Mouse (Mus musculus) intestine, embryonic 15.5 days (tissue): ENCODE data around the gene Gpt2. TPM values are rescaled to one million over a fixed set of nuclear protein-coding genes. Genes with fewer than 3 reads are reported as not detected.

ENCODE experiments used
- ATAC-seq: fragments of 200-750 bp; cut with Nextera tagmentation; 2 replicates; pipeline ENCODE4 v1.8.0; 2017; ENCODE audit warnings: moderate TSS enrichment, moderate library complexity
- H3K27ac ChIP-seq: fragments of 300-500 bp; sonication (generic); 2 replicates; pipeline ENCODE4 v1.5.1; 2015; ENCODE audit warnings: mild to moderate bottlenecking, inconsistent platforms
- H3K27me3 ChIP-seq: fragments of 300-500 bp; sonication (generic); replicated peaks from 2 replicates; pipeline ENCODE4 v1.6.1; 2015; ENCODE audit warnings: inconsistent platforms
- H3K36me3 ChIP-seq: fragments of 300-500 bp; sonication (generic); 2 replicates; pipeline ENCODE4 v1.6.1; 2015; ENCODE audit warnings: inconsistent platforms
- H3K4me1 ChIP-seq: fragments of 300-500 bp; sonication (generic); replicated peaks from 2 replicates; pipeline ENCODE4 v1.6.1; 2015; ENCODE audit warnings: inconsistent platforms
- H3K4me2 ChIP-seq: fragments of 300-500 bp; sonication (generic); replicated peaks from 2 replicates; pipeline ENCODE4 v1.6.1; 2015; ENCODE audit warnings: mild to moderate bottlenecking, inconsistent platforms
- H3K4me3 ChIP-seq: fragments of 300-500 bp; sonication (generic); replicated peaks from 2 replicates; pipeline ENCODE4 v1.5.1; 2015; ENCODE audit warnings: inconsistent platforms
- H3K9ac ChIP-seq: fragments of 300-500 bp; sonication (generic); 2 replicates; pipeline ENCODE4 v1.6.1; 2015; ENCODE audit warnings: inconsistent platforms
- H3K9me3 ChIP-seq: fragments of 300-500 bp; sonication (generic); 2 replicates; pipeline ENCODE4 v1.6.1; 2016; ENCODE audit warnings: inconsistent platforms
- WGBS: fragments of 180-500 bp; shearing (Covaris S2); methylation state at CpG from one replicate; pipeline ENCODE4 v1.1.7; 2015; 5-methylcytosine and 5-hydroxymethylcytosine counted together
- polyA plus RNA-seq: library from polyadenylated mRNA; unstranded; fragments of >200 nt; fragmentation: Nextera tagmentation; extraction: Ambion mirVana; gene quantifications from 2 replicates; pipeline ENCODE4 v1.2.1, GENCODE M21; 2015

Gpt2 gene
- polyA plus RNA-seq, 1 experiment from 2014 or later: 17.0 TPM

DNA sequence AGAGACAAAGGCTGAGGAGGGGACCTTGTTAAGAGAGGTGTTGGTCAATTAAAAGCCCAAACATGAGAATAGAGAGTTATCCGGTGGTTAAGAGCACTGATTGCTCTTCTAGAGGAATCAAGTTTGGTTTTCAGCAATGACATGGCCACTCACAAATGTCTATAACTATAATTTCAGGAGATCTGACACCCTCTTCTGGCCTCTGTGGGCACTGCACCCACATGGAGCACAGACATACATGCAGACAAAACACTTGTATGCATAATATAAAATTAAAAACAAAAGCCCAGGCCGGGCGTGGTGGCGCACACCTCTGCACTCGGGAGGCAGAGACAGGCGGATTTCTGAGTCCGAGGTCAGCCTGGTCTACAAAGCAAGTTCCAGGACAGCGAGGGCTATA, 2.8 kb upstream of the Gpt2 start:
- no peak for ATAC-seq
- 95% methylated on average over 8 of the region's 8 CpGs for WGBS

DNA sequence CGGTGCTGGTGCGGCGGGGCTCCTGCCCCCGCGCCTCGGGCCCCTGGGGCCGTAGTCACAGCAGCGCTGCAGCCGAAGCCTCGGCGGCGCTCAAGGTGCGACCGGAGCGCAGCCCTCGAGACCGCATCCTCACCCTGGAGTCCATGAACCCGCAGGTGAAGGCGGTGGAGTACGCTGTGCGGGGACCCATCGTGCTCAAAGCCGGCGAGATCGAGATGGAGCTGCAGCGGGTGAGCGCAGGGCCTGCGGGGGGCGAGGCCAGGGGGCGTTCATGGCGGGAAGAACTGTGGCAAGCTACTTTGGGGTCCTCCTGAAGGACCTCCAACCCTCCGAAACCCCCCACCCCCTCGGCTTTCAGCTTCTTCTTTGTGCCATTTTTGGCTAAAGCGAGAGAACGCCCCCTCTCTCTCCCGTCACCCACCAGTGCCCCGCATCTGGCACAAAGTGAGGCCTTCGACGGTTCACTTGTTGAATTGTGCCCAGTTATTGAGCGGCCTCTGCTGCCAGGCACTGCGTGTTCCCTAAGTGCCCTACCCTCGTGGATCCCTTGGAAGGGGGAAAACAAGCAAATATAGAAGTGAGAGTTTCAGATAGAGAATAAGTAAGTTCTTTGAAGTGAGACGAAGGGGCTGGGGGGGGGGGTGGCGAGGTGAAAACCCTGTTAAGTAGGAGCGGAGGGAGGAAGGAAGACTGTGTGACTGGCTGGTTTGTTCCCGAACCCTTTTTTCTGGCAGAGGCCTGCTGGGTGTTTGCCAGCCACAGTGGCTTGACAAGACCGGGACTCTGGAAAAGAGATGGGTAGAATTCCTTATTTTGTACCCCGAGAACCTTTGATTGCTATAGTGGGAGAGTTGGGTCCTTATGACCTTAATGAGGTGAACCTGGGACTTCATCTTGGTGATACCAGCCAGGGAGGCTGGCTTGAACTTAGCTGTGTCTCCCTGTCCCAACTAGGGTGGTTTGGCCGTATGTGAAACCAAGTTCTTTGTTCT, 860 bp downstream of the Gpt2 start:
- H3K4me3 ChIP-seq: peak overlapping the region; percentile 79
- WGBS: 9% methylated on average over 48 of the region's 49 CpGs
- ATAC-seq: peak; percentile 24
- peak overlapping the region; percentile 75 for H3K9ac ChIP-seq
- peak overlapping the region; percentile 98 for H3K4me2 ChIP-seq
- no peak overlapping the region for H3K27ac ChIP-seq
- no peaks in the 10 kb centered on the region for H3K36me3 ChIP-seq
- no peaks in the 10 kb centered on the region for H3K9me3 ChIP-seq
- 0 out of 2 replicates have a peak, but pooled peaks cover 6% of the 10 kb centered on the region for H3K4me1 ChIP-seq
- H3K27me3 ChIP-seq: no peaks in the 10 kb centered on the region

More for the DNA sequence above, 2.8 kb upstream of the Gpt2 start:
- Histone ChIP-seq H3K9ac (no peak overlapping the region), H3K4me2 (no peak overlapping the region), H3K27me3 (no peaks in the 10 kb centered on the region), H3K27ac (no peak overlapping the region), H3K4me3 (no peak overlapping the region), H3K4me1 (0 out of 2 replicates have a peak, but pooled peaks cover 6% of the 10 kb centered on the region), H3K9me3 (no peaks in the 10 kb centered on the region), H3K36me3 (no peaks in the 10 kb centered on the region)

DNA sequence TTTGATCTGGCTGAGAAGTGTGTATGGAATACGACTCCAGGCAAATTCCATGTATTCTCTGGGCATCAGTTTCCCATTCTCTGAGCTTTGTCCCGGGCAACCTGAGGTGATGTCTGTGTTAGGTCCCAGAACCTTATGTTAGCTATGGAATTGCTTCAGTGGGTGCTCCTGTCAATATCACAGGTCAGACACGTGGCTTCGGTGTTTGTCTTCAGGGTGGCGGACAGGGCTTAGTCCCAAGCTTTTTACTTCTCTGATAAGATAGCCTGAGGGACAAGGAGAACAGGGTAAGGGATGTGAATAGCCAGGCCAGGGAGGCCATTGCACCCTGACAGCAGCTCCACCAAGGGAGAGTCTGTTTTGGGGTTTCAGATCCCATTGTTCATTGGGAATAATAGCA, 3.7 kb downstream of the Gpt2 start:
- H3K4me2 ChIP-seq: no peak overlapping the region
- no peak for ATAC-seq
- no peak overlapping the region for H3K4me3 ChIP-seq
- 0 out of 2 replicates have a peak, but pooled peaks cover 11% of the 10 kb centered on the region for H3K4me1 ChIP-seq
- H3K27ac ChIP-seq: no peak overlapping the region
- no peaks in the 10 kb centered on the region for H3K27me3 ChIP-seq
- H3K9ac ChIP-seq: no peak overlapping the region
- no peaks in the 10 kb centered on the region for H3K36me3 ChIP-seq
- WGBS: 73% methylated on average over 5 of the region's 5 CpGs
- no peaks in the 10 kb centered on the region for H3K9me3 ChIP-seq

DNA sequence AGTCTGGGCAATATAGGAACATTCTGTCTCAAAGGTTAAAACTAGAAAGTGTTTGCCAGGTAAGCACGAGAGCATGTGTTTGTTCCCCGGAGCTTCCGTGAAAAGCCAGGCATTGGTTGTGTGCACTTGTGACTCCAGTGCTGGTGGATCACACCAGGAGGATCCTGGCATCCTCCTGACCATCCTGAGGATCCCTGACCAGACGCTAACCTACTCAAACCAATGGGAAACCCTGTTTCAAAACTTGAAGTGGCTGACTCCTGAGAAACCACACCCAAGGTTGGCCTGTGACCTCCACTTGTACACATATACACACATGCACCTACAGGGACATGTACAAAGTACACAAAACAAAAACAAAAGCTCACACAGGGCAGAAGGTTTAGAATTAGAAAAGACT, 4.4 kb downstream of the Gpt2 start:
- no peak overlapping the region for H3K9ac ChIP-seq
- no peaks in the 10 kb centered on the region for H3K27me3 ChIP-seq
- H3K9me3 ChIP-seq: no peaks in the 10 kb centered on the region
- H3K4me3 ChIP-seq: no peak overlapping the region
- H3K27ac ChIP-seq: peak overlapping the region; percentile 22; the same call in 1 of the 2 replicates
- H3K36me3 ChIP-seq: no peaks in the 10 kb centered on the region
- no peak for ATAC-seq
- WGBS: 68% methylated on average over 4 of the region's 4 CpGs
- 0 out of 2 replicates have a peak, but pooled peaks cover 11% of the 10 kb centered on the region for H3K4me1 ChIP-seq
- no peak overlapping the region for H3K4me2 ChIP-seq

DNA sequence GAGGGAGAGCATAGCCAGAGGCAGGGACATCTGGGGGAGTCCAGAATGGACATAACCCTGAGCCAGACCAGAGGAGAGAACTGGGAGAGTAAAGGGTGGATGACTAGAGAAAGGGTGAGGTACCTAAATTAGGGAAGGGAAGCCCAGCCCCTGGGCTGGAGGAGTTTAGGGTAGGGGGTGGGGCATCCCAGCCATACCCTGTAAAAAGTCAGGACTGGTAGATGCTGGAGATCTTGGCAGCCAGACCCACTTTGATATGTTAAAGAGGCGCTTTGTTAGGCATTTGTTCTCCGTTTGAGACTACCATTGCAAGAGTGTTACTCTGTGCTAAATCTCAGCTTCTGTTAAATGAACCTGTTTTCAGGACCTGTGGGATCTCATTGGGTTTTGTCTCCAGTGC, 6.2 kb downstream of the Gpt2 start:
- no peak for ATAC-seq
- Histone ChIP-seq H3K4me1 (0 out of 2 replicates have a peak, but pooled peaks cover 6% of the 10 kb centered on the region), H3K4me3 (no peak overlapping the region), H3K27ac (no peak overlapping the region), H3K9me3 (no peaks in the 10 kb centered on the region), H3K4me2 (no peak overlapping the region), H3K27me3 (no peaks in the 10 kb centered on the region), H3K9ac (no peak overlapping the region), H3K36me3 (no peaks in the 10 kb centered on the region)
- 51% methylated on average over 2 of the region's 2 CpGs for WGBS

DNA sequence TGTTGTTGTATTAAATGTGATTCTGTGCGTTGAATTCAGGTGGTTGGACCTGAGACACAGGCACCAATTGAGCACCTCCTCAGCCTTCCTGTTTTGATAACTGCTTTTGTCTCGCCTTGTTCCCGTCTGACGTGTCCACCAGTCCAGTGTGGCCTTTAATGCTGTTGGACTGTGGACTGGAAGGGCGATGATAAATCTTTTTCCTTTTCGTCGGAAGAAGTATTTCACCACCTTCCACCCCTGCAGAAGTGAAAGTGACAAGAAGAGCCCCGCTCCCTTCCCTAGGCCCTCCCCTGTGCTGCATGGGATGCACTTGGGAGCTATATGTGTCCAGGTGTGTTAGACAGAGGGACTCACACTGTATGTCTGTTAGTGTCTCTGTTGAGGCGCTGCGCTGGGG, 8.1 kb downstream of the Gpt2 start:
- Histone ChIP-seq H3K4me2 (no peak overlapping the region), H3K27ac (no peak overlapping the region), H3K9me3 (no peaks in the 10 kb centered on the region), H3K4me3 (no peak overlapping the region), H3K4me1 (0 out of 2 replicates have a peak, but pooled peaks cover 6% of the 10 kb centered on the region), H3K27me3 (no peaks in the 10 kb centered on the region), H3K9ac (no peak overlapping the region), H3K36me3 (no peaks in the 10 kb centered on the region)
- 75% methylated on average over 10 of the region's 10 CpGs for WGBS
- no peak for ATAC-seq

DNA sequence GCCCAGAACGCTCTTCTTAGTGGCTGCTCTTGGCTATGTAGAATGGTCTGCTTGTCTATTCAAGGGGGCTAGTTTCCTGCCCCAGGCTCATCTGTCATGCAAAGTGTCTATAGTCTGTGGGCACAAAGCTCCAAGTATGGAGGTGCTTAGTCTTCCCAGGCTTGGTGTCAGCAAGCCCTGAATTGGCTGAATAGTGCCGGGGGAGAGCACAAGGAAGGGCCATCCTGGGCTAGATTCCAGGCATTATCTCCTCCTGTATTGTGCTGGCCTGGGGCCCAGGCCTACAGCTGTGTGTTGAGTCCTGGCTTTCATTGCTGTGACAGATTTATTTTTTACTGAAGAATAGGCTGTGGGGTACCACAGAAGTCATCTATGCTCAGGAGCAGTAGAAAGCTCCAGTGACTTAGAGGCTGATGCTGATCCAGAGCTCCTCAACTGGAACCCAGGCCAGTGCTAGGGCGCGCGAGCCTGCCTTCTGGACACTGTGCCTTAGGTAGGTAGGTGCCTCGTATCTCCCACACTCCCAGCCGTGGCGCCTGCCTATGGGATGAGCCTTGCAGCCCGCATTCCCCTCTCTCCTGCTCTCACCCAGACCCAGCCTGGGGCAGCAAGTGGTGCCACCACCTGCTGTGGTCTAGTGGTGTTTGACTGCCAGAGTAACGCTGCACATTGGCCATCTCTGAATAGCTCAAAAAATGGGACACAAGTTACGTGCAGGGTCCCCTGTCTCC, 8.7 kb downstream of the Gpt2 start:
- ATAC-seq: no peak
- H3K4me1 ChIP-seq: 0 out of 2 replicates have a peak, but pooled peaks cover 6% of the 10 kb centered on the region
- H3K9ac ChIP-seq: no peak overlapping the region
- H3K27me3 ChIP-seq: no peaks in the 10 kb centered on the region
- no peaks in the 10 kb centered on the region for H3K36me3 ChIP-seq
- WGBS: 84% methylated on average over 11 of the region's 11 CpGs
- H3K4me3 ChIP-seq: no peak overlapping the region
- no peak overlapping the region for H3K27ac ChIP-seq
- no peak overlapping the region for H3K4me2 ChIP-seq
- H3K9me3 ChIP-seq: no peaks in the 10 kb centered on the region

DNA sequence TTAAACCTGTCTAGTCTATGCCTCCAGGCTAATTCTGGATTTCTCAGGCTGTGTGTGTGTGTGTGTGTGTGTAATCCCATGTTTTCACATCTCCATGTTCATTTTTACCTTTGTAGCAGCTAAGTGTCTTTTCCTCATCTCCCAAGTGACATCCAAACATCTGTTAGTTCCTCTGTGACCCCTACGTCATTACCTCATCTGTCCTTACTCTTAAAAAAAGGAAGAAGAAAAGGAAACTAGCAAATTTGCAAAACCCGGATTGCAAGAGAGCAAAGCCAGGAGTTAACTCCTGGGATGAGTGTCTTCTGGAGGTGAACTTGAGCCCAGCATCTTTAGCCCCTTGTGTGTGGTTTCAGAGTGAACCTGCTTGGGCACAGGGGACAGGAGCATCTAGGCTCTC, 10.0 kb downstream of the Gpt2 start:
- WGBS: 81% methylated on average over 2 of the region's 2 CpGs
- Histone ChIP-seq H3K27me3 (no peaks in the 10 kb centered on the region), H3K4me2 (no peak overlapping the region), H3K27ac (no peak overlapping the region), H3K4me3 (no peak overlapping the region), H3K9me3 (no peaks in the 10 kb centered on the region), H3K9ac (no peak overlapping the region), H3K4me1 (peaks cover 9% of the 10 kb centered on the region; the same call in 1 of the 2 replicates), H3K36me3 (no peaks in the 10 kb centered on the region)
- no peak for ATAC-seq

DNA sequence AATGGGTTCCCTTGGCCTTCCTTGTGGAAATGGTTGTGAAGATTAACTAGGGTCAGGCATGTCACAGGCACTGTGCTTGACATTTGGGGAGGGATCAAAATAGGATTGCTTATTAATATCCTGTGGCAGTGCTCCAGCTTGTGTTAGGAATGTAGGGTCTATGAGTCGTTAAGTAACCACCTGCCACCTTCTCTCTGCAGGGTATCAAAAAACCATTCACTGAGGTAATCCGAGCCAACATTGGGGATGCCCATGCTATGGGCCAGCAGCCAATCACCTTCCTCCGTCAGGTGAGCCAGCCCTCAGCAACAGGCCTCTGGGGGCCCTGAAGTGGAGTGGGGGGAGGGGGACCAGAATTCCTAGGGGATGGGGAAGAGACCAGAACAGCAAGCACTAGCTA, 10.7 kb downstream of the Gpt2 start:
- Histone ChIP-seq H3K4me1 (peaks cover 9% of the 10 kb centered on the region; the same call in 1 of the 2 replicates), H3K27ac (no peak overlapping the region), H3K4me2 (no peak overlapping the region), H3K9ac (no peak overlapping the region), H3K36me3 (no peaks in the 10 kb centered on the region), H3K9me3 (no peaks in the 10 kb centered on the region), H3K4me3 (no peak overlapping the region), H3K27me3 (no peaks in the 10 kb centered on the region)
- 70% methylated on average over 3 of the region's 3 CpGs for WGBS
- ATAC-seq: no peak

DNA sequence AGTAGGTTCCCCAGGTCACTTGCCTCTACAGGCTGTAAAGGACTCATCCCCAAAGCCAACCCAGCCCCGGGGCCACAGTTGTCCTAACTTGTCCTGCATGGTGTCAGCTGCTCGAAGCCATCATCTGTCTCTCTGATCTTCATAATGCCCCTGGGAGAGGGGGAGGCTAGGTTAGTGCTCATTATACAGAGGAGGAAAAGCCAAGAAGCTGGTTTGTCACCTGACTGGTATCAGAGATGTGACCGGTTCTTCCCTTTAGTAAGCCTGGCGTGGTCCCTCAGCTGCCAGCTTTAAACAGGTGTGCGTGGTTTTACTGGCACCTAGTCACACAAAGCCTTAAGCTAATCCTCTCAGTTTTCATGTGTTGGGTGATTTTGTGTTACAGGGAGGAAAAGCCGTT, 12.3 kb downstream of the Gpt2 start:
- ATAC-seq: no peak
- no peaks in the 10 kb centered on the region for H3K36me3 ChIP-seq
- no peaks in the 10 kb centered on the region for H3K9me3 ChIP-seq
- H3K4me3 ChIP-seq: no peak overlapping the region
- H3K4me1 ChIP-seq: peaks cover 6% of the 10 kb centered on the region; the same call in 1 of the 2 replicates
- no peak overlapping the region for H3K27ac ChIP-seq
- no peak overlapping the region for H3K4me2 ChIP-seq
- no peaks in the 10 kb centered on the region for H3K27me3 ChIP-seq
- WGBS: 90% methylated on average over 6 of the region's 6 CpGs
- no peak overlapping the region for H3K9ac ChIP-seq

DNA sequence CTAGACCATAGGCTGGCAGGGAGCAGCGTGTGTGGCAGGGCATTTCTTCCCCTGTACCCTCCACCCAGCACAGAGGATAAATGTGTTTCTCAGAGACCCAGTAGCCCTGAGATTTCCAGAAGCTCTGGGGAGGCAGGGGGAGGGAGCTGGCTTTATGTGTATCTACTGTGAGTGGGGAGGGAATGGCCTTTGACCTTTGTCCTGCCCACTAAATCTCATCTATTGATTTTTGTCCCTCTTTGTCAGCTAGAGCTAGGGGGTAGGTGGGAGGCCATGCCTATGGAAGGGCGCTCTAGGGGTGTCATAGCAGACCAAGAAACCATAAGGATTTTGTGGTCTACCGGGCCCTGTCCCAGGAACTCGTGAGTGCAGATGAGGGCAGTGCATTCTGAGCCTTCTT, 14.2 kb downstream of the Gpt2 start:
- Histone ChIP-seq H3K27me3 (no peaks in the 10 kb centered on the region), H3K9me3 (no peaks in the 10 kb centered on the region), H3K4me3 (no peak overlapping the region), H3K36me3 (no peaks in the 10 kb centered on the region), H3K27ac (no peak overlapping the region), H3K4me1 (peaks cover 3% of the 10 kb centered on the region; the same call in 1 of the 2 replicates), H3K4me2 (no peak overlapping the region), H3K9ac (no peak overlapping the region)
- peak; percentile 43; the same call in 1 of the 2 replicates for ATAC-seq
- WGBS: 72% methylated on average over 4 of the region's 4 CpGs

DNA sequence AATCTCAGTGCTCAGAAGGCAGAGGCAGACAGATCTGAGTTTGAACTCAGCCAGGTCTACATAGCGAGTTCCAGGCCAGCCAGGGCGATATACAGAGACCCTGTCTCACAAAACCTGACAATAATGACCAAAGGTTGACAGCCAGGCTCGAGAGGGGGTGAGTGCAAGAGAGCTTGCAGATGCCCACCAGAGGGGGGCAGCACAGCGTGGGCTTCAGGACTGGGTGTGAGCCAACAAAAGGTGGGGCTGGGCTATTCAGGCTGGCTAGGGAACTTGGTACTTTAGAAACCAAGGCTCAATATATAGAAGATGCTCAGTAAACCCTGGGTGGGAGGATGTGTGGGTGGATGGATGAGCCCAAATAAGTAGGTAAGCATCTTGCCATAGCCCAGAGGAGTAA, 16.3 kb downstream of the Gpt2 start:
- H3K9ac ChIP-seq: no peak overlapping the region
- H3K4me2 ChIP-seq: no peak overlapping the region
- ATAC-seq: no peak
- 83% methylated on average over 4 of the region's 4 CpGs for WGBS
- H3K27me3 ChIP-seq: no peaks in the 10 kb centered on the region
- no peaks in the 10 kb centered on the region for H3K9me3 ChIP-seq
- H3K4me1 ChIP-seq: peaks cover 3% of the 10 kb centered on the region; the same call in 1 of the 2 replicates
- no peak overlapping the region for H3K4me3 ChIP-seq
- H3K27ac ChIP-seq: no peak overlapping the region
- no peaks in the 10 kb centered on the region for H3K36me3 ChIP-seq
